Mouse (Mus musculus): Measurements from ENCODE around the gene Rph3a. TPM values are rescaled to one million over a fixed set of nuclear protein-coding genes. Genes with fewer than 3 reads are reported as not detected.

Rph3a gene
- total and polyA plus RNA-seq, 3 experiments: not detected

DNA sequence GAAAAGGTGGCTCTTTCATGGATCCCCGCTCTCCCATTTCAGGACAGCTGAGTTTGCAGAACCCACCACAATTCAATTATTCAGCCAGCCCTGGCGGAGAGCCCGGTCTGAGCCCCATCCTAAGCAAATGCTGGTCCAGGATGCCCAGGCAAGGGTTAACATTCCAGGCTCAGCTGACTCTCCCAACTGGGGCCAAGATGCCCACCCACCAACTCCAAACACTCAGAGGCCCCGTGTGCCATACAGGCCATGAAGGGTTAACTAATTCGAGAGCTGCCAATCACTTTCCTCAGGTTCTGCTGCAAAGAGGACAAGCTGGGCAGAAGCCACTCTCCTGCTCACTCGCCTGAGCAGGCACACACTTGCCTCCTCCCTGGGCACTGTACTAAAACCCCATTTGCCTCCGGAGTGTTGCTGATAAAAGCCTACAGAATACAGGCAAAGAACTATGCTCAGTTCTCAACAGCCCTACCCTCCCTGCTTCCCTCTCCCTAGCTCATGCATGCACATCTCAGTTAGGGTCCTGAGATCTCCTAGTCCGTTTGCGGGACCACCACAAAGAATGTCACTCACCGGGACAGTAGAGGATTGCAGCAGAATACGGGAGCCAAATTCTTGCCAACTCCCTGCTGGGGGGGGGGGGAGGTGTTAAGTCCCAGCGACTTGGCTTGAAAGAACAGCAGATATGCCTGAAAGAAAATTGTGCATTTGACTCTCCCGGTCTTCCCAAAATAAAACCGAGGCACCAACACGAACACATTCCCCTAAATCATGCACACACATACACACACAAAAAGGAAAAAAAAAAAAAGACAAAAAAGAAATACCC is 1.3 kb downstream of the Rph3a start:
- H3K4me3 ChIP-seq (ENCODE audit: low read depth, low read length): no peak overlapping the region
- H3K27me3 ChIP-seq (ENCODE audit: insufficient read depth, low read length): peaks cover 2% of the 10 kb centered on the region; the same call in 1 of the 2 replicates
- no peak for ATAC-seq (ENCODE audit: extremely low read depth, insufficient number of reproducible peaks, low FRiP score, poor library complexity, severe bottlenecking)
- no peaks in the 10 kb centered on the region for H3K36me3 ChIP-seq (replicated peaks)
- H3K9me3 ChIP-seq (replicated peaks): no peaks in the 10 kb centered on the region
- no peak for DNase-seq (ENCODE audit: low spot score)
- H3K4me1 ChIP-seq (ENCODE audit: insufficient read depth, low read depth, low read length): no peaks in the 10 kb centered on the region
- TF ChIP-seq GATA2 (IDR thresholded peaks at IDR 0.05; ENCODE audit: borderline replicate concordance, low read depth, low read length) (no peak), TAL1 (conservative IDR thresholded peaks at IDR 0.05; ENCODE audit: low read depth, low read length) (no peak), GATA1 (IDR thresholded peaks at IDR 0.05; ENCODE audit: borderline replicate concordance, low read length) (no peak), POLR2AphosphoS5 (IDR thresholded peaks at IDR 0.05; ENCODE audit: insufficient replicate concordance, low read depth, low read length) (no peak), CTCF (IDR thresholded peaks at IDR 0.05; ENCODE audit: low read depth, low read length) (no peak)

DNA sequence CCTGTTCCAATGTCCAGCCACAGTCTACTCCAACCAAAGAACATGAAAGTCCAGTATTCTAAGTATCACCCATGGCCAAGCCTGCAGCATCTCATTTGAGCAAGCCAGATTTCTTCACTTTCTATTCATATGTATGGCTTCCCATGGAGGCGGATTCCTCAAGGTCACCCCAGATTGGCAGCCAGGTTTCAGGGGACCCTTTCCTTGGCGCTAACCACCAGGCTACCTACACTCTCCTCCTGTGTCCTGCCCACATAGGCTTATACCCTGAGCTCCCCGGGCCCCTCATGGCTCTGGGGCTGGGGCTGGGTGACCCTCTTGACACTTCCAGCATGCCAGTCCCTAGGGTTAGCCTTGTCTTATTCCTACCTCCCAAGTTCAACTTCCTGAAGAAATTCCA is 2.3 kb downstream of the Rph3a start:
- peaks cover 2% of the 10 kb centered on the region; the same call in 1 of the 2 replicates for H3K27me3 ChIP-seq (ENCODE audit: insufficient read depth, low read length)
- TF ChIP-seq GATA1 (IDR thresholded peaks at IDR 0.05; ENCODE audit: borderline replicate concordance, low read length) (no peak), POLR2AphosphoS5 (IDR thresholded peaks at IDR 0.05; ENCODE audit: insufficient replicate concordance, low read depth, low read length) (no peak), CTCF (IDR thresholded peaks at IDR 0.05; ENCODE audit: low read depth, low read length) (no peak), GATA2 (IDR thresholded peaks at IDR 0.05; ENCODE audit: borderline replicate concordance, low read depth, low read length) (no peak), TAL1 (conservative IDR thresholded peaks at IDR 0.05; ENCODE audit: low read depth, low read length) (no peak)
- H3K36me3 ChIP-seq (replicated peaks): no peaks in the 10 kb centered on the region
- H3K9me3 ChIP-seq (replicated peaks): no peaks in the 10 kb centered on the region
- ATAC-seq (ENCODE audit: extremely low read depth, insufficient number of reproducible peaks, low FRiP score, poor library complexity, severe bottlenecking) (no peak), DNase-seq (ENCODE audit: low spot score) (no peak)
- H3K4me3 ChIP-seq (ENCODE audit: low read depth, low read length): no peak overlapping the region
- no peaks in the 10 kb centered on the region for H3K4me1 ChIP-seq (ENCODE audit: insufficient read depth, low read depth, low read length)

DNA sequence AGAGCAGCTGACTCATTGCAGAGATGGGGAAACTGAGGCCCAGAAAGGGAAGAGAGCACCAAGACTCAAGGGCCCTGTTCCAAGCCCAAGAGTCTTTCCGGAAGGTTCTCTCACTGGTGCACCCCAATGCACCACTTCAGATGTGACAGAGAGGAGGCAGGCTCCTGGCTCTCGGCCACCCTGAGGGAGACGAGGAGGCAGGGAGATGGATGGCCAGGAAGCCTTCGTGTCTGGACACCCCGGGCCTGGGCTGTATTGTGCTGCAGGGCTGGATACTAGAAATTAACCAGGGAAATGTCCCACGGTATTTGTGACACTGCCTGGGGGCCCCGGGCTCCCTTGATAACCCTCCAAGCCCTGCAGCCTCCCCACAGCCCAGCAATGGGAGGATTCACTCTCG is 2.8 kb downstream of the Rph3a start:
- Histone ChIP-seq H3K27me3 (ENCODE audit: insufficient read depth, low read length) (peaks cover 2% of the 10 kb centered on the region; the same call in 1 of the 2 replicates), H3K4me1 (ENCODE audit: insufficient read depth, low read depth, low read length) (no peaks in the 10 kb centered on the region), H3K36me3 (replicated peaks) (no peaks in the 10 kb centered on the region), H3K9me3 (replicated peaks) (no peaks in the 10 kb centered on the region), H3K4me3 (ENCODE audit: low read depth, low read length) (no peak overlapping the region)
- no peak for ATAC-seq (ENCODE audit: extremely low read depth, insufficient number of reproducible peaks, low FRiP score, poor library complexity, severe bottlenecking)
- DNase-seq (ENCODE audit: low spot score): no peak
- TF ChIP-seq GATA1 (IDR thresholded peaks at IDR 0.05; ENCODE audit: borderline replicate concordance, low read length) (no peak), GATA2 (IDR thresholded peaks at IDR 0.05; ENCODE audit: borderline replicate concordance, low read depth, low read length) (no peak)

DNA sequence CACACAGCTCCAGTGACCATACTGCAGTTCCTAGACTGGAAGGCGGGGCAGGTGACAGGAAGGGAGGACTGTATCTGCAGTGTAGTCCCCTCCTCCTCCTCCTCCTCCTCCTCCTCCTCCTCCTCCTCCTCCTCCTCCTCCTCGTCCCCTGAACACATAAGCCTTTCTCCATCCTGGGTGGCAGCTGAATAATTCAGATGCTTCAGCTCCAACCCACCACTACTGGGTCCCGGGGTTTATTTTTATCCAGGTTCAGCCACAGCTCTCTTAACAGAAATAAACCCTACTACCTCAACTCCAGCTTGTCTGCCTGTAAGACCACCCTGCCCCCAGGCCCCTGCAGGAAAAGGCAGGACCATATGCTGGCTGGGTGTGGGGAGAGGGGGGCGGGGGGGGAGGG is 3.7 kb downstream of the Rph3a start:
- H3K27me3 ChIP-seq (ENCODE audit: insufficient read depth, low read length): peaks cover 2% of the 10 kb centered on the region; the same call in 1 of the 2 replicates
- no peaks in the 10 kb centered on the region for H3K36me3 ChIP-seq (replicated peaks)
- no peak for DNase-seq (ENCODE audit: low spot score)
- TF ChIP-seq GATA1 (IDR thresholded peaks at IDR 0.05; ENCODE audit: borderline replicate concordance, low read length): no peak
- no peak for TF ChIP-seq TAL1 (conservative IDR thresholded peaks at IDR 0.05; ENCODE audit: low read depth, low read length)
- TF ChIP-seq POLR2AphosphoS5 (IDR thresholded peaks at IDR 0.05; ENCODE audit: insufficient replicate concordance, low read depth, low read length): no peak
- TF ChIP-seq GATA2 (IDR thresholded peaks at IDR 0.05; ENCODE audit: borderline replicate concordance, low read depth, low read length): no peak
- no peak for TF ChIP-seq CTCF (IDR thresholded peaks at IDR 0.05; ENCODE audit: low read depth, low read length)
- no peak for ATAC-seq (ENCODE audit: extremely low read depth, insufficient number of reproducible peaks, low FRiP score, poor library complexity, severe bottlenecking)
- H3K4me1 ChIP-seq (ENCODE audit: insufficient read depth, low read depth, low read length): no peaks in the 10 kb centered on the region
- H3K9me3 ChIP-seq (replicated peaks): no peaks in the 10 kb centered on the region
- no peak overlapping the region for H3K4me3 ChIP-seq (ENCODE audit: low read depth, low read length)

DNA sequence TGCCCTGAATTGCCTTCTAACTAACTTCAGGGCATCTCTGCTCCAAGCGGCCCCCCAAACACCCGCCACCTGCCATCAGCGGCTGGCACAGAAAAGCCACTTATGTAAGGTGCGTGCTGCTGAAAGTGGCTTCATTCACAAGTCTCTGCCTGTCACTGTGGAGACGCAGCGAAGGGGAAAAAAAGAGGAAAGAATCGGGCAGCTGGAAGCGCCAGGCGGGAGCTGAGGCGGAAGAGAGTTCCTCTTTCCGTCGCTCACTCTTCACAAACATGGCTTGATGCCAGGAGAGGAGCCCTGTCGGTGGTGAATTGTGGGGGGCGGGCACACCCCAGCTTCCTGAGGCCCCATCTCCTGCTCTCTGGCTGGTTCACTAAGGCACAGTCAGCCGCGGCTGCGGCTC is 6.1 kb downstream of the Rph3a start:
- no peak overlapping the region for H3K4me3 ChIP-seq (ENCODE audit: low read depth, low read length)
- no peaks in the 10 kb centered on the region for H3K36me3 ChIP-seq (replicated peaks)
- no peaks in the 10 kb centered on the region for H3K9me3 ChIP-seq (replicated peaks)
- DNase-seq (ENCODE audit: low spot score) (no peak), ATAC-seq (ENCODE audit: extremely low read depth, insufficient number of reproducible peaks, low FRiP score, poor library complexity, severe bottlenecking) (no peak)
- TF ChIP-seq GATA1 (IDR thresholded peaks at IDR 0.05; ENCODE audit: borderline replicate concordance, low read length) (no peak), POLR2AphosphoS5 (IDR thresholded peaks at IDR 0.05; ENCODE audit: insufficient replicate concordance, low read depth, low read length) (no peak), TAL1 (conservative IDR thresholded peaks at IDR 0.05; ENCODE audit: low read depth, low read length) (no peak), GATA2 (IDR thresholded peaks at IDR 0.05; ENCODE audit: borderline replicate concordance, low read depth, low read length) (no peak), CTCF (IDR thresholded peaks at IDR 0.05; ENCODE audit: low read depth, low read length) (no peak)
- no peaks in the 10 kb centered on the region for H3K4me1 ChIP-seq (ENCODE audit: insufficient read depth, low read depth, low read length)
- peaks cover 3% of the 10 kb centered on the region; the same call in 1 of the 2 replicates for H3K27me3 ChIP-seq (ENCODE audit: insufficient read depth, low read length)

DNA sequence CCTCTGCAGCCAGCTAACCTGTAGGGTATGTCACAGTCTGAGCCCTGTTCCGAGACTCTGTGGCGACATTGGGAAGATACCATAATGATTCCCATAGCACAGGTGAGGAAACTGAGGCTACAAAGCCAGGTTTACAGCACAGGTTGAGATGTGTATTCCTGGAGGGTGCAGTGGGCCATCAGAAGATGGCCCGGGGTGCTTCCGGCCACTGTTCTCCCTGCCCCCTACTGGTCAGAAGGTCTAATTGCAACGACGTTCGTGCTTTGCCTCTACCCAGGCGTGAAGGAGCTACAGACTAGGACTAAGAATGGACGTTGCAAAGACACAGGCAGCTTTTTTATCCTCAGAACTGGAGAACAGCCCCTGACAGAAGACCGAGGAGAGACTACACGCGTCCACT is 10.3 kb downstream of the Rph3a start:
- Histone ChIP-seq H3K36me3 (replicated peaks) (no peaks in the 10 kb centered on the region), H3K27me3 (ENCODE audit: insufficient read depth, low read length) (peaks cover 3% of the 10 kb centered on the region; the same call in 1 of the 2 replicates), H3K4me3 (ENCODE audit: low read depth, low read length) (no peak overlapping the region), H3K4me1 (ENCODE audit: insufficient read depth, low read depth, low read length) (no peaks in the 10 kb centered on the region), H3K9me3 (replicated peaks) (no peaks in the 10 kb centered on the region)
- no peak for ATAC-seq (ENCODE audit: extremely low read depth, insufficient number of reproducible peaks, low FRiP score, poor library complexity, severe bottlenecking)
- TF ChIP-seq TAL1 (conservative IDR thresholded peaks at IDR 0.05; ENCODE audit: low read depth, low read length): no peak
- peak; percentile 64 for TF ChIP-seq CTCF (IDR thresholded peaks at IDR 0.05; ENCODE audit: low read depth, low read length)
- no peak for TF ChIP-seq GATA1 (IDR thresholded peaks at IDR 0.05; ENCODE audit: borderline replicate concordance, low read length)
- peak; percentile 14 for DNase-seq (ENCODE audit: low spot score)

All from G1E (cell line).